Mouse (Mus musculus) forebrain, embryonic 15.5 days (tissue): Measurements from ENCODE around the gene Yjefn3. TPM values are rescaled to one million over a fixed set of nuclear protein-coding genes. Genes with fewer than 3 reads are reported as not detected.
"Not testable (repeated sequence)": the region's sequence is repeated elsewhere in the genome, so short reads cannot be mapped to it uniquely, and the experiment has no call there.

Source experiments
- ATAC-seq: fragments of 200-750 bp; cut with Nextera tagmentation; replicated peaks from 2 replicates; pipeline ENCODE4 v1.8.0; 2017; ENCODE audit warnings: mild to moderate bottlenecking, moderate TSS enrichment, moderate library complexity
- H3K27ac ChIP-seq: fragments of 300-500 bp; sonication (generic); replicated peaks from 2 replicates; pipeline ENCODE4 v1.5.1; 2015; ENCODE audit warnings: mild to moderate bottlenecking, inconsistent platforms
- H3K27me3 ChIP-seq: fragments of 300-500 bp; sonication (generic); 2 replicates; pipeline ENCODE4 v1.6.1; 2015; ENCODE audit warnings: inconsistent platforms
- H3K36me3 ChIP-seq: fragments of 300-500 bp; sonication (generic); 2 replicates; pipeline ENCODE4 v1.6.1; 2015; ENCODE audit warnings: mild to moderate bottlenecking, inconsistent platforms
- H3K4me1 ChIP-seq: fragments of 300-500 bp; sonication (generic); 2 replicates; pipeline ENCODE4 v1.6.1; 2015; ENCODE audit warnings: inconsistent platforms
- H3K4me2 ChIP-seq: fragments of 300-500 bp; sonication (generic); replicated peaks from 2 replicates; pipeline ENCODE4 v1.6.1; 2015; ENCODE audit warnings: mild to moderate bottlenecking, inconsistent platforms
- H3K4me3 ChIP-seq: fragments of 300-500 bp; sonication (generic); 2 replicates; pipeline ENCODE4 v1.5.1; 2015; ENCODE audit warnings: mild to moderate bottlenecking, inconsistent platforms
- H3K9ac ChIP-seq: fragments of 300-500 bp; sonication (generic); replicated peaks from 2 replicates; pipeline ENCODE4 v1.6.1; 2015; ENCODE audit warnings: mild to moderate bottlenecking, inconsistent platforms
- H3K9me3 ChIP-seq: fragments of 300-500 bp; sonication (generic); 2 replicates; pipeline ENCODE4 v1.6.1; 2016; ENCODE audit warnings: inconsistent platforms
- WGBS: fragments of 180-500 bp; shearing (Covaris S2); methylation state at CpG from one replicate; pipeline ENCODE4 v1.1.7; 2015; ENCODE audit warnings: mixed read lengths; 5-methylcytosine and 5-hydroxymethylcytosine counted together
- polyA plus RNA-seq: library from polyadenylated mRNA; unstranded; fragments of >200 nt; fragmentation: Nextera tagmentation; extraction: Ambion mirVana; gene quantifications from 2 replicates; pipeline ENCODE4 v1.2.1, GENCODE M21; 2015

Gene Yjefn3
- polyA plus RNA-seq = 8.9 and 9.0 TPM in 2 replicates

DNA sequence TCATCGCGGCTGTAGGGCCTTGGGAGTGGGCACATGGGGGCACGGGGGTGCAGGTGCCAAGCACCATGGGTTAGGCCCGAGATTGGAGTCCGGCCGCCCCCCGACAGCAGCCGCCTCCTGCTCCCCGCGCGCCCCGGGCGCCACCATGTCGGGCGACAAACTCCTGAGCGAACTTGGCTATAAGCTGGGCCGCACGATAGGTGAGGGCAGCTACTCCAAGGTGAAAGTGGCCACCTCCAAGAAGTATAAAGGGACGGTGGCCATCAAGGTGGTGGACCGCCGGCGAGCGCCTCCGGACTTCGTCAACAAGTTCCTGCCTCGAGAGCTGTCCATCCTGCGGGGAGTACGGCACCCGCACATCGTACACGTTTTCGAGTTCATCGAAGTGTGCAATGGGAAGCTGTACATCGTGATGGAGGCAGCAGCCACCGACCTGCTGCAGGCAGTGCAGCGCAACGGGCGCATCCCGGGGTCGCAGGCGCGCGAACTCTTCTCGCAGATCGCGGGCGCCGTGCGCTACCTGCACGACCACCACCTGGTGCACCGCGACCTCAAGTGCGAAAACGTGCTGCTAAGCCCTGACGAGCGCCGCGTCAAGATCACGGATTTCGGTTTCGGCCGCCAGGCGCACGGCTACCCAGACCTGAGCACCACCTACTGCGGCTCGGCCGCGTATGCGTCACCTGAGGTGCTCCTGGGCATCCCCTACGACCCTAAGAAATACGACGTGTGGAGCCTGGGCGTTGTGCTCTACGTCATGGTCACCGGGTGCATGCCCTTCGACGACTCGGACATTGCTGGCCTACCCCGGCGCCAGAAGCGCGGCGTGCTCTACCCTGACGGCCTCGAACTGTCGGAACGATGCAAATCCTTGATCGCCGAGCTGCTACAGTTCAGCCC, at the start of gene Yjefn3, which contains the start of the genes Tssk6 and Ndufa13:
Gene Yjefn3 (minus strand): TSS at position 550 of the 900 bp plus-strand sequence.
Gene Tssk6 (plus strand): TSS at position 22 of the 900 bp plus-strand sequence.
Gene Ndufa13 (minus strand): TSS at position 396 of the 900 bp plus-strand sequence.
- ATAC-seq = peak; percentile 6
- H3K36me3 ChIP-seq = peaks cover 2% of the 10 kb centered on the region; the same call in 1 of the 2 replicates
- H3K27me3 ChIP-seq = no peaks in the 10 kb centered on the region
- peaks cover 40% of the 10 kb centered on the region for H3K4me1 ChIP-seq
- peak within 1 kb of the TSS; percentile 74 for H3K9ac ChIP-seq
- H3K4me2 ChIP-seq = peak within 1 kb of the TSS; percentile 97
- no peaks in the 10 kb centered on the region for H3K9me3 ChIP-seq
- WGBS = 6% methylated on average over 89 of the region's 89 CpGs
- H3K4me3 ChIP-seq = peak within 1 kb of the TSS; percentile 62
- H3K27ac ChIP-seq = peak within 1 kb of the TSS; percentile 89

DNA sequence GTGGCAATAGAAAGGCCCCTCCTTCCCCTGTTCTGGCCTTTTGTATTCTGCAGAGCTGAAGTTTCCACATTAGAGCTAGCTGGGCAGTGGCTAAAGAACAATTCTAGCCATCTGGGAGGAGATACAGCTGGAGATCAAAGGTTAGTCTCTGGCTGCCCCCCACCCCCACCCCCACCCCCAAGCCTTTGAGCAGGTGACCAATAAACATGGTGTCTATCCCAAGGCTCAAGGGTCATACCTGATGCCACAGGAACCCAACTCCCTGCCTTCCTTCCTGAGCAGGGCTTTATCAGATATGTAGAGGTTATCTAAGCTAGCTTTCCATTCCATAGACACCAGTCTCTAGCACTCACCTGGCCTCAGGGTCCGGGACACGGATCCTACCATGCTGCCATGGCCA, 47.8 kb upstream of the Yjefn3 start:
- 99% methylated on average over 2 of the region's 2 CpGs for WGBS

DNA sequence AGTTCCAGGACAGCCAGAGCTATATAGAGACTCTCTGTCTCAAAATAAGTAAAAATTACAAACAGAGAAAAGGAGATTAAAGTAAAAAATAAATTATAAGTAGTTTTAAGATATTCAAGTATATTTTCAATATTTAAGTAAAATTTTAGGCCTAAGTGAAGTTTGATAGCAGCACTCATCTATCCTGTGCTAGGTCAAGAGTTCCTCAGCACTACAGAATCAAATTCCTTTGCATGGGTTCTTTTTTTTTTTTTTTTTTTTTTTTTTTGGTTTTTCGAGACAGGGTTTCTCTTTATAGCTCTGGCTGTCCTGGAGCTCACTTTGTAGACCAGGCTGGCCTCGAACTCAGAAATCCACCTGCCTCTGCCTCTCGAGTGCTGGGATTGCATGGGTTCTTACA, 40.0 kb upstream of the Yjefn3 start:
- H3K36me3 ChIP-seq, H3K27ac ChIP-seq, H3K27me3 ChIP-seq, ATAC-seq, H3K4me1 ChIP-seq, H3K4me3 ChIP-seq, H3K9me3 ChIP-seq, H3K4me2 ChIP-seq, H3K9ac ChIP-seq: not testable (repeated sequence)
- 72% methylated on average over 3 of the region's 3 CpGs for WGBS

More for the DNA sequence above, 47.8 kb upstream of the Yjefn3 start:
- H3K4me1 ChIP-seq = no peaks in the 10 kb centered on the region
- H3K9ac ChIP-seq = no peak overlapping the region
- no peak overlapping the region for H3K4me2 ChIP-seq
- H3K4me3 ChIP-seq = no peak overlapping the region
- H3K27ac ChIP-seq = no peak overlapping the region
- no peaks in the 10 kb centered on the region for H3K27me3 ChIP-seq
- no peak for ATAC-seq
- H3K36me3 ChIP-seq = no peaks in the 10 kb centered on the region
- no peaks in the 10 kb centered on the region for H3K9me3 ChIP-seq

DNA sequence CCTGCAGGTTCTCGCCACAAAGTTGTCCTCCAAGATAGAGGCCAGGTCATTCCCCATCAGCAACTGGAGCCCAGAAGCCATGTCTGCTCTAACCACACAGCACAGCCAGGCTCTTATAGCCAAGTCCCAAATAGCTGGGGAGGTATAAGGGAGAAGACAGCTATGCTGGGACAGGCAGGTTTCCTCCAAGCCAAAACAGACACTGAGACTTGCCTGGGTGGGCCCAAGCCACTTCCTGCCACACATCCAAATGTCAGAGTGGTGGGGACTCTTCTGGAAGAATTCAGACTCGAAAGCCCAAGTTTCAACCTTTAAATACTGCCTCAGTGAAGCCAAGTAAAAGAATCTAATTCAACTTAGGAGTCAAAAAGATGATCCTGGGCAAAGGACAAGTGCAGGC, 37.9 kb upstream of the Yjefn3 start:
- no peaks in the 10 kb centered on the region for H3K27me3 ChIP-seq
- H3K9me3 ChIP-seq = no peaks in the 10 kb centered on the region
- no peaks in the 10 kb centered on the region for H3K36me3 ChIP-seq
- no peak overlapping the region for H3K9ac ChIP-seq
- H3K4me1 ChIP-seq = peaks cover 7% of the 10 kb centered on the region; the same call in 1 of the 2 replicates
- H3K27ac ChIP-seq = no peak overlapping the region
- no peak for ATAC-seq
- WGBS = 89% methylated on average over 2 of the region's 2 CpGs
- no peak overlapping the region for H3K4me2 ChIP-seq
- H3K4me3 ChIP-seq = no peak overlapping the region

DNA sequence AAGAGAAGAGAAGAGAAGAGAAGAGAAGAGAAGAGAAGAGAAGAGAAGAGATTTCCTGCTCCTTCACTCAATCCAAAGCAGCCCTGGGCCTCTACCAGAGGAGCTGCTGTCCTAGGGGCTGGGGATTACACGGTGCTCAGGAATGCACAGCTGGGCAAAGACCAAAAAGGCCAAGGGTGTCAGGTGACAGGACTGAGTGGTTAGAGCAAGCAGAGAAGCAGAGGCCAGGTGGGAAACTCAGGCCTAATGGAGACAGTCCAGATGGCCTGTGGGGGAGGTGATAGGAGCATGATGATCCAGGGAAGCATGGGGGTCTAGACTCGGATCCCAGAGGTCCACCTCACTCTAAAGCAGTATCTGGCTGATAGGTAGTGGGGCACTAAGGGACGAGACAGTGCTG, 37.1 kb upstream of the Yjefn3 start:
- H3K27ac ChIP-seq = no peak overlapping the region
- peaks cover 7% of the 10 kb centered on the region; the same call in 1 of the 2 replicates for H3K4me1 ChIP-seq
- no peaks in the 10 kb centered on the region for H3K27me3 ChIP-seq
- no peak overlapping the region for H3K9ac ChIP-seq
- no peaks in the 10 kb centered on the region for H3K9me3 ChIP-seq
- H3K4me3 ChIP-seq = no peak overlapping the region
- no peak for ATAC-seq
- 60% methylated on average over 3 of the region's 3 CpGs for WGBS
- H3K4me2 ChIP-seq = no peak overlapping the region
- no peaks in the 10 kb centered on the region for H3K36me3 ChIP-seq

DNA sequence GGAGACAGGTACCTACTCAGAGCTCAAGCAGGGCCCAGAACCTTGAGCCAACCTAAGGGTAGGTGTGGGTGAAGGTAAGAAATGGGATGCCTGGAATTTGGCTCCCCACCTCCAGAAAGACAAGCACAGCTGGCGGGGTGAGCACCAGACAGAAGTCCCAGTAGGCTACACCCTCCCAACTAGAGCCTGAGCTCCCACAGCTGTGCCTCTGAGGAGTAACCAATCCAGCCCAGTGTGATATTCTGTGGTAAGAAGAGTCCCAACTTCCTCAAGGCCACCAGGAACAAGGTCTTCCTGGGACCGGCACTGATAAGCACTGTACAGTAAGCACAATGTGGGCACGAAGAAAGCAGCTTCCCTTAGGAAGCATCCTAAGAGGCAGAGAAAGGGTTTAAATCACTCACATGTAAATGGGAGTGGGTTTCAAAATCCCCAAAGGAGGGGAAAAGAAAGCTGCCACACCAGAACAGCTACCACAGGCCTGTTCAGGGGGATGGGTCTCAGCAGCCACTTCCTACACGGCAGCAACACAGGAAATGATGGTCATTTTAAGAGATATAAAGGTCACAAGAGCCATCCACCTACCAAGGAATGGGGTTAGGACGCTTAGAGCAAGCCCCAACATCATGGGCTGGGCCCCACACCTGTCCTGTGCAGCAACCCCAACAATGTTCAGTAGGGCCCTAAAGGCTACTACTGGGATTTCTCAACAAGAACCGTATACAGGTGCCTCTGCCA, 35.9 kb upstream of the Yjefn3 start:
- Histone ChIP-seq H3K4me2 (no peak overlapping the region), H3K36me3 (no peaks in the 10 kb centered on the region), H3K9me3 (no peaks in the 10 kb centered on the region), H3K4me1 (peaks cover 7% of the 10 kb centered on the region; the same call in 1 of the 2 replicates), H3K4me3 (no peak overlapping the region), H3K27ac (no peak overlapping the region), H3K9ac (no peak overlapping the region), H3K27me3 (no peaks in the 10 kb centered on the region)
- 91% methylated on average over 6 of the region's 6 CpGs for WGBS
- ATAC-seq = no peak

DNA sequence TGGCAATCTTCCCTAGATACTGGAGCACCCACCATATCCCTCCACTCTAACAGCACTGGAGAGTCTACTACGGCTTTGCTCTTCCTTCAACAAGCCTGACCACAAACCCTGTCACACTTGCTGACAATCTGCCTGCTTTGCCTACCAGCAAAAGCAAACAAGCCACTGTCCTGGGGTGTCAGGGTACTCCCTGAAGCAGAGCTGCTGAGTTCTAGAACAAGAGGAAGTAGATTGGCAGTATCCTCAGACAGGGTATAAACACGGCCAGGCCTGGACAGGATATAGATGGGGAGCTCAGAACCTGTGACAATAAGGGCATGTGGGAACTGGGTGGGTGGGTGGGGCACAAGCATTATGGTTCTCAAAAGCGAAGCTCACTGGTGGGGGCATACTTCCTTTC, 35.0 kb upstream of the Yjefn3 start:
- H3K27me3 ChIP-seq = no peaks in the 10 kb centered on the region
- no peaks in the 10 kb centered on the region for H3K36me3 ChIP-seq
- WGBS = 88% methylated on average over 3 of the region's 3 CpGs
- H3K4me3 ChIP-seq = no peak overlapping the region
- no peak overlapping the region for H3K9ac ChIP-seq
- peaks cover 7% of the 10 kb centered on the region; the same call in 1 of the 2 replicates for H3K4me1 ChIP-seq
- no peaks in the 10 kb centered on the region for H3K9me3 ChIP-seq
- H3K4me2 ChIP-seq = no peak overlapping the region
- no peak overlapping the region for H3K27ac ChIP-seq
- ATAC-seq = no peak

DNA sequence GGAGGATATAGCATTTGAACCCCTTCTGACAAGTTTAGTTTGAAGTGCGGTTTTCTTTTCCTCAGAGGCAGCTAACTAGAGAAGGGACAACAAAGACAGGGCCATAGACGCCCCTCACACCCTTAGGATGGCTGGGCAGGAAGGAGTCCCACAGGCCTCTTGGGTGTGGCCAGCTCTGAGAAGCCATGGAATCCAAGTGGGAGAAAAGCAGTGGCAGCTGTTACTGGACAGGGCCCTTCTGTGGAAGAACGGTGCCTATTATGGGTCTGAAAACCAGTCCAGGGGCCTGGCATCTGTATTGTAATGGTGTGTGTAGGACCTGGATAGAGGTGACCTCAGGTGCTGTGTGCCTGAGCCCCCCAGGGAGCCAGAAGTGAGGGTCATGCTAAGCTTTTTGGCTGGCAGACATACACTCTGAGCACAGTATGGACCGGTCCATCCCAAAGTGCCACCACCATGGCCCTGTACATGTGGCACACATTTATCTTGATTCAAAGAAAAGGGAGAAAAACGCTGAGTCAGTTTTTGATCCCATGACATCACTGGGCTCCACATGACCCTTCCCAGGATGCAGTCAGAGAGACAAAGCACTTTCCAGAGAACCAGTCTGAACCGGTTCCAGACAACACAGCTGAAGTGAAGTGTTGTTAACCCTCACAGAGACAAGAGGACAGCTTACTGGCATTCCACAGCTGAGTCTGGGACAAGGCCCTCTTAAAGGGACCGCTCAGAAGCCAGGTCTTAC, 33.7 kb upstream of the Yjefn3 start:
- H3K9me3 ChIP-seq = no peaks in the 10 kb centered on the region
- H3K27ac ChIP-seq = peak overlapping the region; percentile 21; the same call in 1 of the 2 replicates
- 64% methylated on average over 7 of the region's 7 CpGs for WGBS
- H3K4me2 ChIP-seq = no peak overlapping the region
- no peaks in the 10 kb centered on the region for H3K36me3 ChIP-seq
- no peaks in the 10 kb centered on the region for H3K27me3 ChIP-seq
- no peak overlapping the region for H3K4me3 ChIP-seq
- H3K9ac ChIP-seq = no peak overlapping the region
- peak; percentile 43 for ATAC-seq
- H3K4me1 ChIP-seq = peaks cover 7% of the 10 kb centered on the region; the same call in 1 of the 2 replicates

DNA sequence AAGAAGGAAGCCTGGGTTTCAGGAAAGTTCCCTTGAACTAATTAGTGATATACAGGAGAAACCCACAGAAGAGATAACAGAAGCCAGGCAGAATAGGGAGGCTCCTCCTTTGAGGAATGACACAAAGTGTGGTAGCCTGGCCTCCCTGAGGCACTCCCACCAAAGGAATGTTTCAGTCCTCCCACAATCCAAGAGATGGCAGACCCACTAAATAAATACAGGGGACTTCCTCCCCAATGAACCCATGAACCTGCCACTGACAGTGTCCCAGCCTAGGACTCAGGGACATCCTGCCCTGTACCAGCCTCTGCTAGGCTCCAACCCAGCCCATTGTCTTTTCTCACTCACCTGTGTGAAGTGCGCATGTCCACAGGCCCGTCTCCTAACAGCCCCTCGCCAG, 32.9 kb upstream of the Yjefn3 start:
- 94% methylated on average over 3 of the region's 3 CpGs for WGBS
- no peaks in the 10 kb centered on the region for H3K36me3 ChIP-seq
- H3K4me2 ChIP-seq = no peak overlapping the region
- no peaks in the 10 kb centered on the region for H3K27me3 ChIP-seq
- no peaks in the 10 kb centered on the region for H3K9me3 ChIP-seq
- peaks cover 7% of the 10 kb centered on the region; the same call in 1 of the 2 replicates for H3K4me1 ChIP-seq
- ATAC-seq = no peak
- H3K27ac ChIP-seq = no peak overlapping the region
- H3K9ac ChIP-seq = no peak overlapping the region
- H3K4me3 ChIP-seq = no peak overlapping the region

DNA sequence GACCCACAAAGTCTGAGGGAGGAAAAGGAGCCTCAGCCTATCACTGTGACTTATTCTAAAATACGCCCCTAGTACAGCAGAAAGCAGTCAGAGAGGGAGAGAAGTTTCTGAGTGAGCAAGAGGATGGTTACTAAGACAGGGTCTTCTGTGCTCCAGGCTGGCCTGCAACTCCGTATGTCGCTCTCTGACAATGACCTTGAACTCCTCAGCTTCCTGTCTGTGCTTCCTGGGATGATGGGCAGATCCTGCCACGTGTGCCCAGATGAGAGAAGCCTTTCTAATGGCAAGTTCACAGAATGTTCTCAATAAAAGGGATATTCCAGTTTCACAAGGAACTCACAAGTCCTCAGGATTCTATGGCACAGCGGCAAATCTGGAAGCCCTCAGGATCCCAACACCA, 32.1 kb upstream of the Yjefn3 start:
- 90% methylated on average over 5 of the region's 5 CpGs for WGBS
- Histone ChIP-seq H3K36me3 (no peaks in the 10 kb centered on the region), H3K9me3 (no peaks in the 10 kb centered on the region), H3K27ac (no peak overlapping the region), H3K4me3 (no peak overlapping the region), H3K4me2 (no peak overlapping the region), H3K27me3 (no peaks in the 10 kb centered on the region), H3K4me1 (peaks cover 7% of the 10 kb centered on the region; the same call in 1 of the 2 replicates), H3K9ac (no peak overlapping the region)
- ATAC-seq = no peak

DNA sequence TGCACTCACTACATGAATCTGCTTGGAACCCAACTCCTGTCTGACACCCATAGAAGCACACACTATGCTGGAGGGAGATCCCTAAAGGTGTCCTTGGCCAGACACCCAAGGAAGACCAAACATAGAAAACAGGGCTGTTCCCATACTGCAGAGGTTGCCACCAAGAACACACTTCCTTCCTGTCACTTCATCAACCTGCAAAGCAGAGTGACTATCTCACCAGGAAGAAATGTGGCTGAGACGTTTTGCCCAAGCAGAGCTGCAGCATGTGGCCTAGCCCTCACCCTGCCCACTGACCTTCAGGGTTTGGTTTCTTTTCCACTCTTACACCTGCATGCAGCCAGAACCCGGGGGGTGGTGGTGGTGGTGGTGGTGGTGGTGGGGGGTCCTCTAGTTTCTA, 31.3 kb upstream of the Yjefn3 start:
- WGBS = 83% methylated on average over 2 of the region's 2 CpGs

More for the DNA sequence above, 31.3 kb upstream of the Yjefn3 start:
- H3K4me2 ChIP-seq = no peak overlapping the region
- H3K4me1 ChIP-seq = peaks cover 7% of the 10 kb centered on the region; the same call in 1 of the 2 replicates
- H3K27ac ChIP-seq = no peak overlapping the region
- ATAC-seq = no peak
- H3K27me3 ChIP-seq = no peaks in the 10 kb centered on the region
- H3K9ac ChIP-seq = no peak overlapping the region
- no peak overlapping the region for H3K4me3 ChIP-seq
- no peaks in the 10 kb centered on the region for H3K36me3 ChIP-seq
- no peaks in the 10 kb centered on the region for H3K9me3 ChIP-seq
